ENCODE assay signal across 15 mouse cellular contexts in genomic region chr5:106464336-106465128, GRCm38 (mm10). TPM values are rescaled to one million over a fixed set of nuclear protein-coding genes. Genes with fewer than 3 reads are reported as not detected.
A peak's percentile ranks its signal among the peaks of the same experiment; 100 is the strongest.
DNase-seq lines count a peak whose midpoint lies in the region; ATAC-seq and TF ChIP-seq lines count a peak whose summit lies in the region.
"Had no signal": no experiment of that assay in that cellular context is flagged by ENCODE, and none has a peak within 500 bp of the region (broad histone marks: within the 10 kb centered on the region; RNA-seq: fewer than 3 reads in every experiment).

No protein-coding gene starts in this region.

- H3K27me3 ChIP-seq in E14TG2a.4 (ENCODE audit: insufficient read depth, low read length), result peaks cover 100% of the 10 kb centered on the region
- peaks cover 84% of the 10 kb centered on the region for H3K27me3 ChIP-seq in forebrain, embryonic 11.5 days (ENCODE audit: control insufficient read depth, insufficient read depth, low read length)
- H3K27me3 ChIP-seq in midbrain, embryonic 11.5 days (ENCODE audit: control insufficient read depth, insufficient read depth, low read length), result peaks cover 97% of the 10 kb centered on the region
- H3K27me3 ChIP-seq in liver, embryonic 12.5 days (replicated peaks), result peaks cover 100% of the 10 kb centered on the region

- peaks cover 60% of the 10 kb centered on the region for H3K4me1 ChIP-seq in E14TG2a.4 (replicated peaks; ENCODE audit: low read depth, low read length)
- H3K4me1 ChIP-seq in forebrain, embryonic 11.5 days (replicated peaks; ENCODE audit: control insufficient read depth, insufficient read depth, low read length), result peaks cover 24% of the 10 kb centered on the region
- peaks cover 46% of the 10 kb centered on the region for H3K4me1 ChIP-seq in midbrain, embryonic 11.5 days (ENCODE audit: control insufficient read depth, insufficient read depth, low read length)
- 0 out of 2 replicates have a peak, but pooled peaks cover under 1% of the 10 kb centered on the region for H3K4me1 ChIP-seq in liver, embryonic 12.5 days
- H3K4me1 ChIP-seq: liver, embryonic 13.5 days had no signal

- H3K9ac ChIP-seq in forebrain, embryonic 11.5 days (ENCODE audit: low read length), result no peak overlapping the region
- peak overlapping the region; percentile 10; the same call in 1 of the 2 replicates for H3K9ac ChIP-seq in midbrain, embryonic 11.5 days (ENCODE audit: low read length)
- no peak overlapping the region for H3K9ac ChIP-seq in liver, embryonic 12.5 days
- H3K9ac ChIP-seq: embryonic facial prominence, embryonic 13.5 days; liver, embryonic 13.5 days had no signal

- H3K9me3 ChIP-seq in E14TG2a.4 (ENCODE audit: low read length), result no peaks in the 10 kb centered on the region
- H3K9me3 ChIP-seq in forebrain, embryonic 11.5 days (ENCODE audit: control insufficient read depth, low read length), result no peaks in the 10 kb centered on the region
- no peaks in the 10 kb centered on the region for H3K9me3 ChIP-seq in midbrain, embryonic 11.5 days (ENCODE audit: control insufficient read depth, low read length)
- no peaks in the 10 kb centered on the region for H3K9me3 ChIP-seq in liver, embryonic 12.5 days (replicated peaks)
- H3K9me3 ChIP-seq: embryonic facial prominence, embryonic 13.5 days; liver, embryonic 13.5 days had no signal

- TF ChIP-seq CTCF in E14TG2a.4 (conservative IDR thresholded peaks at IDR 0.05; ENCODE audit: low read length), result no peak

- no peak for ATAC-seq in forebrain, embryonic 11.5 days (replicated peaks; ENCODE audit: low FRiP score)
- ATAC-seq in midbrain, embryonic 11.5 days (ENCODE audit: low FRiP score), result no peak
- ATAC-seq in liver, embryonic 12.5 days, result no peak

- no peaks in the 10 kb centered on the region for H3K36me3 ChIP-seq in E14TG2a.4 (ENCODE audit: insufficient read depth, low read length)
- H3K36me3 ChIP-seq in forebrain, embryonic 11.5 days (ENCODE audit: control insufficient read depth, insufficient read depth, low read length), result no peaks in the 10 kb centered on the region
- no peaks in the 10 kb centered on the region for H3K36me3 ChIP-seq in midbrain, embryonic 11.5 days (ENCODE audit: control insufficient read depth, insufficient read depth, low read length)
- H3K36me3 ChIP-seq in liver, embryonic 12.5 days, result no peaks in the 10 kb centered on the region
- H3K36me3 ChIP-seq: embryonic facial prominence, embryonic 13.5 days; G1E; liver, embryonic 13.5 days had no signal

- WGBS in forebrain, embryonic 11.5 days, result under 1% methylated on average over 24 of the region's 24 CpGs
- WGBS in midbrain, embryonic 11.5 days, result 0% methylated on average over 24 of the region's 24 CpGs
- 3% methylated on average over 24 of the region's 24 CpGs for WGBS in liver, embryonic 12.5 days (ENCODE audit: insufficient replicate concordance)

- peak; percentile 26 for DNase-seq in cerebellum, adult 11 months
- DNase-seq in cerebellum, postnatal 36 days, result no peak
- peak; percentile 54 for DNase-seq in forebrain, embryonic 11.5 days (ENCODE audit: low spot score)
- DNase-seq in midbrain, embryonic 11.5 days (ENCODE audit: low spot score, missing footprints), result peak; percentile 94
- DNase-seq in B cell, adult 2 months, result no peak
- no peak for DNase-seq in Muller cell, postnatal 12 days (ENCODE audit: inconsistent ontology term)
- DNase-seq: kidney, postnatal 14 days; liver, embryonic 13.5 days; lung, postnatal 36 days had no signal

- H3K27ac ChIP-seq in forebrain, embryonic 11.5 days (ENCODE audit: low read depth, low read length), result no peak overlapping the region
- no peak overlapping the region; the same call in 1 of the 2 replicates for H3K27ac ChIP-seq in midbrain, embryonic 11.5 days (ENCODE audit: low read depth, low read length)
- no peak overlapping the region for H3K27ac ChIP-seq in liver, embryonic 12.5 days
- H3K27ac ChIP-seq: embryonic facial prominence, embryonic 13.5 days; left cerebral cortex, adult 2 months; liver, embryonic 13.5 days had no signal

- peak overlapping the region; percentile 62 for H3K4me3 ChIP-seq in E14TG2a.4 (replicated peaks; ENCODE audit: low read length)
- peak overlapping the region; percentile 16; the same call in 1 of the 2 replicates for H3K4me3 ChIP-seq in forebrain, embryonic 11.5 days (ENCODE audit: low read depth, low read length)
- peak overlapping the region; percentile 18 for H3K4me3 ChIP-seq in midbrain, embryonic 11.5 days (ENCODE audit: low read depth, low read length)
- no peak overlapping the region for H3K4me3 ChIP-seq in liver, embryonic 12.5 days
- H3K4me3 ChIP-seq: left cerebral cortex, adult 2 months; liver, embryonic 13.5 days had no signal

- H3K4me2 ChIP-seq in forebrain, embryonic 11.5 days (ENCODE audit: low read depth, low read length, severe bottlenecking), result peak overlapping the region; percentile 43; the same call in 1 of the 2 replicates
- H3K4me2 ChIP-seq in midbrain, embryonic 11.5 days, result peak overlapping the region; percentile 32
- no peak overlapping the region for H3K4me2 ChIP-seq in liver, embryonic 12.5 days
- H3K4me2 ChIP-seq: embryonic facial prominence, embryonic 13.5 days; heart, embryonic 11.5 days; liver, embryonic 13.5 days had no signal

RNA-seq across cellular contexts. Expression of gene Barhl2, which starts 6.6 kb away (rescaled TPM):
- 7.0 and 7.9 TPM in 2 replicates for polyA plus RNA-seq in forebrain, embryonic 11.5 days (2014; fragmentation: Nextera tagmentation; extraction: Ambion mirVana)
- 10.3 and 12.4 TPM in 2 replicates for polyA plus RNA-seq in midbrain, embryonic 11.5 days (2014; fragmentation: Nextera tagmentation; extraction: Ambion mirVana)
- polyA plus RNA-seq in liver, embryonic 12.5 days (2016; fragmentation: Nextera tagmentation; extraction: Ambion mirVana), result not detected in 2 replicates
- polyA plus RNA-seq: embryonic facial prominence, embryonic 13.5 days; G1E; heart, embryonic 11.5 days; liver, embryonic 13.5 days had no signal

Comparison
In these comparisons a context has a peak if more than half of its experiments do, and no peak if none do; other contexts are left out.
1. DNase-seq: peak in cerebellum, adult 11 months (single experiment), forebrain, embryonic 11.5 days (single experiment) and midbrain, embryonic 11.5 days (single experiment); none in cerebellum, postnatal 36 days (0 of 2), B cell, adult 2 months (0 of 2) and Muller cell, postnatal 12 days (single experiment).